22 mouse cellular contexts compared by ENCODE assay signal in the genomic region with DNA sequence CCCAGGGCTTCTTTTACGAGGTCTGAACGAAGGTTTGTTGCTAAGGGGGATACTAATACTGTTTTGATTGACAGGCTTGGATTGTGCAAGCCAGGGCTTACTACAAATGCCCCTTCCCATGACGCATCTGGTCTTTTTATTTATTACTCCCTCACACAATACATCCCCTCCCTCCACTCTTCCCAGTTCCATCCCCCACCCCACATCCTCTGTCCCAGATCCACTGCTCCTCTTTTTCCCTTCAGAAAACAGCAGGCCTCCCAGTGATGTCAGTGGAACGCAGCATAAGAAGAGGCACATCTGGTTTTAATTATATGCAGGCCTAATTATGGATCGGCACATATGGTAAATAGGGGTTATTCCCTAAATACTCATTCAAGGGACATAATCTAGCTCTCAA. TPM values are rescaled to one million over a fixed set of nuclear protein-coding genes. Genes with fewer than 3 reads are reported as not detected.
A peak's percentile ranks its signal among the peaks of the same experiment; 100 is the strongest.
DNase-seq lines count a peak whose midpoint lies in the region; ATAC-seq and TF ChIP-seq lines count a peak whose summit lies in the region.
"Had no signal": no experiment of that assay in that cellular context is flagged by ENCODE, and none has a peak within 500 bp of the region (broad histone marks: within the 10 kb centered on the region; RNA-seq: fewer than 3 reads in every experiment).

No protein-coding gene starts in this region.

- H3K4me3 ChIP-seq in forebrain, embryonic 14.5 days (ENCODE audit: low read depth, low read length): no peak overlapping the region
- no peak overlapping the region for H3K4me3 ChIP-seq in forebrain, postnatal 0 days (ENCODE audit: low read depth, low read length)
- no peak overlapping the region for H3K4me3 ChIP-seq in neural tube, embryonic 12.5 days
- no peak overlapping the region for H3K4me3 ChIP-seq in embryonic facial prominence, embryonic 13.5 days
- H3K4me3 ChIP-seq in myocyte: peak overlapping the region; percentile 31
- H3K4me3 ChIP-seq in kidney, embryonic 14.5 days (ENCODE audit: low read length): no peak overlapping the region
- H3K4me3 ChIP-seq: heart, embryonic 10.5 days; liver, embryonic 13.5 days; lung, embryonic 15.5 days had no signal

- 0 out of 2 replicates have a peak overlapping the region, but pooled peaks have one; percentile 9 for H3K27ac ChIP-seq in forebrain, embryonic 14.5 days (ENCODE audit: low read depth, low read length)
- no peak overlapping the region for H3K27ac ChIP-seq in forebrain, postnatal 0 days (ENCODE audit: low read depth, low read length)
- H3K27ac ChIP-seq in neural tube, embryonic 12.5 days: no peak overlapping the region
- H3K27ac ChIP-seq in embryonic facial prominence, embryonic 13.5 days: peak overlapping the region; percentile 82
- H3K27ac ChIP-seq in kidney, embryonic 14.5 days (ENCODE audit: low read depth, low read length): no peak overlapping the region
- H3K27ac ChIP-seq: heart, embryonic 10.5 days; kidney, postnatal 0 days; liver, embryonic 13.5 days; lung, embryonic 15.5 days; stomach, postnatal 0 days had no signal

- H3ac ChIP-seq in myocyte (ENCODE audit: control insufficient read depth, insufficient read length): no peak overlapping the region

- H3K4me2 ChIP-seq in forebrain, embryonic 14.5 days (ENCODE audit: low read length): no peak overlapping the region
- H3K4me2 ChIP-seq in forebrain, postnatal 0 days (ENCODE audit: low read depth): no peak overlapping the region
- H3K4me2 ChIP-seq in neural tube, embryonic 12.5 days (replicated peaks): no peak overlapping the region
- peak overlapping the region; percentile 20; the same call in 1 of the 2 replicates for H3K4me2 ChIP-seq in embryonic facial prominence, embryonic 13.5 days
- no peak overlapping the region for H3K4me2 ChIP-seq in myocyte (ENCODE audit: low read depth)
- no peak overlapping the region for H3K4me2 ChIP-seq in kidney, embryonic 14.5 days (replicated peaks; ENCODE audit: low read depth, low read length)
- H3K4me2 ChIP-seq: liver, embryonic 13.5 days; lung, embryonic 15.5 days had no signal

- no peaks in the 10 kb centered on the region for H3K36me3 ChIP-seq in forebrain, embryonic 14.5 days (ENCODE audit: control insufficient read depth, insufficient read depth, low read length)
- no peaks in the 10 kb centered on the region for H3K36me3 ChIP-seq in forebrain, postnatal 0 days (ENCODE audit: insufficient read depth)
- no peaks in the 10 kb centered on the region for H3K36me3 ChIP-seq in neural tube, embryonic 12.5 days
- H3K36me3 ChIP-seq in embryonic facial prominence, embryonic 13.5 days: no peaks in the 10 kb centered on the region
- H3K36me3 ChIP-seq in myocyte (ENCODE audit: control insufficient read depth, insufficient read depth): no peaks in the 10 kb centered on the region
- no peaks in the 10 kb centered on the region for H3K36me3 ChIP-seq in kidney, embryonic 14.5 days (ENCODE audit: control insufficient read depth, insufficient read depth, low read length)
- H3K36me3 ChIP-seq: heart, embryonic 10.5 days; liver, embryonic 13.5 days; lung, embryonic 15.5 days had no signal

- no peaks in the 10 kb centered on the region for H3K4me1 ChIP-seq in forebrain, embryonic 14.5 days (ENCODE audit: control insufficient read depth, insufficient read depth, low read length)
- H3K4me1 ChIP-seq in forebrain, postnatal 0 days (ENCODE audit: insufficient read depth): no peaks in the 10 kb centered on the region
- peaks cover 4% of the 10 kb centered on the region; the same call in 1 of the 2 replicates for H3K4me1 ChIP-seq in neural tube, embryonic 12.5 days
- peaks cover 23% of the 10 kb centered on the region for H3K4me1 ChIP-seq in embryonic facial prominence, embryonic 13.5 days
- no peaks in the 10 kb centered on the region for H3K4me1 ChIP-seq in kidney, embryonic 14.5 days (ENCODE audit: control insufficient read depth, insufficient read depth, low read length)
- H3K4me1 ChIP-seq: lung, embryonic 15.5 days had no signal

- H3K9me3 ChIP-seq in forebrain, embryonic 14.5 days (replicated peaks; ENCODE audit: control insufficient read depth, low read length): no peaks in the 10 kb centered on the region
- H3K9me3 ChIP-seq in forebrain, postnatal 0 days (ENCODE audit: low read length): no peaks in the 10 kb centered on the region
- no peaks in the 10 kb centered on the region for H3K9me3 ChIP-seq in neural tube, embryonic 12.5 days
- H3K9me3 ChIP-seq in embryonic facial prominence, embryonic 13.5 days: no peaks in the 10 kb centered on the region
- H3K9me3 ChIP-seq in kidney, embryonic 14.5 days (ENCODE audit: control insufficient read depth, low read length): no peaks in the 10 kb centered on the region
- H3K9me3 ChIP-seq: heart, embryonic 10.5 days; liver, embryonic 13.5 days; lung, embryonic 15.5 days had no signal

- no peak overlapping the region for H3K9ac ChIP-seq in forebrain, embryonic 14.5 days (ENCODE audit: low read length)
- H3K9ac ChIP-seq in forebrain, postnatal 0 days: no peak overlapping the region
- H3K9ac ChIP-seq in neural tube, embryonic 12.5 days: no peak overlapping the region
- no peak overlapping the region for H3K9ac ChIP-seq in embryonic facial prominence, embryonic 13.5 days
- no peak overlapping the region for H3K9ac ChIP-seq in kidney, embryonic 14.5 days (ENCODE audit: low read depth, low read length)
- H3K9ac ChIP-seq: liver, embryonic 13.5 days; lung, embryonic 15.5 days had no signal

- no peak for TF ChIP-seq POLR2A in myocyte (IDR thresholded peaks at IDR 0.05; ENCODE audit: insufficient read length, low read depth)

- DNase-seq in forebrain, embryonic 14.5 days (ENCODE audit: low spot score): peak; percentile 35
- no peak for DNase-seq in forebrain, postnatal 0 days
- no peak for DNase-seq in neural tube, embryonic 10.5 days (ENCODE audit: extremely low spot score, low spot score)
- DNase-seq in kidney, adult 8-10 months: no peak
- DNase-seq: adrenal gland, postnatal 25 days; B cell, adult 2 months; cerebellum, adult 2 months; heart, postnatal 10 days; left cerebral cortex, postnatal 4 days; liver, embryonic 13.5 days; right cerebral cortex, postnatal 14 days had no signal

- no peaks in the 10 kb centered on the region for H3K79me2 ChIP-seq in myocyte (ENCODE audit: control insufficient read depth, insufficient read depth)

- peak; percentile 52 for ATAC-seq in forebrain, embryonic 14.5 days
- ATAC-seq in forebrain, postnatal 0 days: no peak
- 0 out of 2 replicates have a peak, but pooled peaks have one; percentile 15 for ATAC-seq in neural tube, embryonic 12.5 days (ENCODE audit: low FRiP score, low read depth)
- ATAC-seq in embryonic facial prominence, embryonic 13.5 days (ENCODE audit: insufficient number of reproducible peaks, insufficient read depth, low FRiP score, low TSS enrichment, low read depth): 0 out of 2 replicates have a peak, but pooled peaks have one; percentile 37
- no peak for ATAC-seq in kidney, embryonic 14.5 days (ENCODE audit: low FRiP score, low TSS enrichment)
- ATAC-seq: activated CD4-positive, CD25-positive, alpha-beta regulatory T cell, adult 4 months; inflammation-experienced regulatory T-cells, adult 6 months; Patski had no signal

- 31% methylated on average over 5 of the region's 5 CpGs for WGBS in forebrain, embryonic 14.5 days
- WGBS in forebrain, postnatal 0 days: 28% methylated on average over 5 of the region's 5 CpGs
- 32% methylated on average over 5 of the region's 5 CpGs for WGBS in neural tube, embryonic 12.5 days
- WGBS in embryonic facial prominence, embryonic 13.5 days: 20% methylated on average over 5 of the region's 5 CpGs
- WGBS in kidney, embryonic 14.5 days: 47% methylated on average over 5 of the region's 5 CpGs

- 0 out of 2 replicates have a peak, but pooled peaks cover 4% of the 10 kb centered on the region for H3K27me3 ChIP-seq in forebrain, embryonic 14.5 days (replicated peaks; ENCODE audit: control insufficient read depth, insufficient read depth, low read length)
- no peaks in the 10 kb centered on the region for H3K27me3 ChIP-seq in forebrain, postnatal 0 days (ENCODE audit: insufficient read depth, low read length)
- H3K27me3 ChIP-seq in neural tube, embryonic 12.5 days (replicated peaks): peaks cover 4% of the 10 kb centered on the region; the same call in 1 of the 2 replicates
- H3K27me3 ChIP-seq in embryonic facial prominence, embryonic 13.5 days: peaks cover 20% of the 10 kb centered on the region
- no peaks in the 10 kb centered on the region for H3K27me3 ChIP-seq in myocyte (ENCODE audit: control insufficient read depth, insufficient read depth, insufficient read length)
- H3K27me3 ChIP-seq in kidney, embryonic 14.5 days (ENCODE audit: control insufficient read depth, insufficient read depth, low read length): no peaks in the 10 kb centered on the region
- H3K27me3 ChIP-seq: Patski had no signal

- no peak for TF ChIP-seq CTCF in forebrain, postnatal 0 days (IDR thresholded peaks at IDR 0.05; ENCODE audit: low read depth)

RNA-seq across cellular contexts. Expression of a gene that starts 5.3 kb away (rescaled TPM):
- 71.3 and 78.3 TPM in 2 replicates for polyA plus RNA-seq in forebrain, embryonic 14.5 days (2014; fragmentation: Nextera tagmentation; extraction: Ambion mirVana)
- 38.6 and 46.4 TPM in 2 replicates for total RNA-seq in forebrain, postnatal 0 days (2014; rRNA removed)
- polyA plus RNA-seq in forebrain, postnatal 0 days (2015; fragmentation: Nextera tagmentation; extraction: Ambion mirVana): 47.6 and 50.9 TPM in 2 replicates
- polyA plus RNA-seq in neural tube, embryonic 12.5 days (2016; fragmentation: Nextera tagmentation; extraction: Ambion mirVana): 70.5 and 76.2 TPM in 2 replicates
- polyA plus RNA-seq in embryonic facial prominence, embryonic 13.5 days (2015; fragmentation: Nextera tagmentation; extraction: Ambion mirVana): 76.2 and 82.0 TPM in 2 replicates
- 29.2 TPM for polyA plus RNA-seq in myocyte (2012; fragmentation: generic; extraction: Trizol)
- polyA plus RNA-seq in kidney, embryonic 14.5 days (2014; fragmentation: Nextera tagmentation; extraction: Ambion mirVana): 104 and 115 TPM in 2 replicates

RNA-seq across cellular contexts. Expression of a gene that starts 23.2 kb away (rescaled TPM):
- 7.4 and 8.6 TPM in 2 replicates for polyA plus RNA-seq in forebrain, embryonic 14.5 days (2014; fragmentation: Nextera tagmentation; extraction: Ambion mirVana)
- total RNA-seq in forebrain, postnatal 0 days (2014; rRNA removed): 18.9 and 22.7 TPM in 2 replicates
- polyA plus RNA-seq in forebrain, postnatal 0 days (2015; fragmentation: Nextera tagmentation; extraction: Ambion mirVana): 8.6 and 9.3 TPM in 2 replicates
- 10.1 and 10.8 TPM in 2 replicates for polyA plus RNA-seq in neural tube, embryonic 12.5 days (2016; fragmentation: Nextera tagmentation; extraction: Ambion mirVana)
- polyA plus RNA-seq in embryonic facial prominence, embryonic 13.5 days (2015; fragmentation: Nextera tagmentation; extraction: Ambion mirVana): 15.4 and 18.1 TPM in 2 replicates
- 2.5 TPM for polyA plus RNA-seq in myocyte (2012; fragmentation: generic; extraction: Trizol)
- polyA plus RNA-seq in kidney, embryonic 14.5 days (2014; fragmentation: Nextera tagmentation; extraction: Ambion mirVana): 11.1 and 14.1 TPM in 2 replicates

RNA-seq across cellular contexts. Expression of a gene that starts 23.3 kb away (rescaled TPM):
- polyA plus RNA-seq in forebrain, embryonic 14.5 days (2014; fragmentation: Nextera tagmentation; extraction: Ambion mirVana): 13.2 and 16.8 TPM in 2 replicates
- total RNA-seq in forebrain, postnatal 0 days (2014; rRNA removed): 9.2 and 10.5 TPM in 2 replicates
- 7.7 and 9.9 TPM in 2 replicates for polyA plus RNA-seq in forebrain, postnatal 0 days (2015; fragmentation: Nextera tagmentation; extraction: Ambion mirVana)
- polyA plus RNA-seq in neural tube, embryonic 12.5 days (2016; fragmentation: Nextera tagmentation; extraction: Ambion mirVana): 21.3 and 24.2 TPM in 2 replicates
- 17.2 and 17.9 TPM in 2 replicates for polyA plus RNA-seq in embryonic facial prominence, embryonic 13.5 days (2015; fragmentation: Nextera tagmentation; extraction: Ambion mirVana)
- 21.7 TPM for polyA plus RNA-seq in myocyte (2012; fragmentation: generic; extraction: Trizol)
- 11.4 and 17.4 TPM in 2 replicates for polyA plus RNA-seq in kidney, embryonic 14.5 days (2014; fragmentation: Nextera tagmentation; extraction: Ambion mirVana)

RNA-seq across cellular contexts. Expression of a gene that starts 59.8 kb away (rescaled TPM):
- 8.4 and 9.2 TPM in 2 replicates for polyA plus RNA-seq in forebrain, embryonic 14.5 days (2014; fragmentation: Nextera tagmentation; extraction: Ambion mirVana)
- 21.9 and 27.4 TPM in 2 replicates for total RNA-seq in forebrain, postnatal 0 days (2014; rRNA removed)
- 19.4 and 20.5 TPM in 2 replicates for polyA plus RNA-seq in forebrain, postnatal 0 days (2015; fragmentation: Nextera tagmentation; extraction: Ambion mirVana)
- 36.1 and 38.9 TPM in 2 replicates for polyA plus RNA-seq in neural tube, embryonic 12.5 days (2016; fragmentation: Nextera tagmentation; extraction: Ambion mirVana)
- polyA plus RNA-seq in embryonic facial prominence, embryonic 13.5 days (2015; fragmentation: Nextera tagmentation; extraction: Ambion mirVana): 20.1 and 21.4 TPM in 2 replicates
- 42.5 TPM for polyA plus RNA-seq in myocyte (2012; fragmentation: generic; extraction: Trizol)
- 12.1 and 13.6 TPM in 2 replicates for polyA plus RNA-seq in kidney, embryonic 14.5 days (2014; fragmentation: Nextera tagmentation; extraction: Ambion mirVana)

Comparison
In these comparisons a context has a peak if more than half of its experiments do, and no peak if none do; other contexts are left out.
1. ATAC-seq: peak in forebrain, embryonic 14.5 days (single experiment), neural tube, embryonic 12.5 days (single experiment) and embryonic facial prominence, embryonic 13.5 days (single experiment); none in forebrain, postnatal 0 days (single experiment) and kidney, embryonic 14.5 days (single experiment).
2. H3K27ac ChIP-seq: peak in forebrain, embryonic 14.5 days (single experiment) and embryonic facial prominence, embryonic 13.5 days (single experiment); none in forebrain, postnatal 0 days (single experiment), neural tube, embryonic 12.5 days (single experiment) and kidney, embryonic 14.5 days (single experiment).